Mouse (Mus musculus) cortical plate, adult 2 months (tissue): ENCODE results near the gene Ccdc190.

Experiments used
- CTCF ChIP-seq: fragments of 200-500 bp; IDR thresholded peaks from 2 replicates; pipeline ENCODE4 v1.5.1; 2011; ENCODE audit warnings: mild to moderate bottlenecking, control low read depth, low read length; ENCODE audit not compliant: insufficient read depth; ENCODE audit errors: extremely low read depth
- POLR2A ChIP-seq: fragments of 200-500 bp; IDR thresholded peaks from 2 replicates; pipeline ENCODE4 v1.6.1; 2011; ENCODE audit warnings: mild to moderate bottlenecking, low read length, control low read depth; ENCODE audit not compliant: insufficient read depth; ENCODE audit errors: extremely low read depth

DNA sequence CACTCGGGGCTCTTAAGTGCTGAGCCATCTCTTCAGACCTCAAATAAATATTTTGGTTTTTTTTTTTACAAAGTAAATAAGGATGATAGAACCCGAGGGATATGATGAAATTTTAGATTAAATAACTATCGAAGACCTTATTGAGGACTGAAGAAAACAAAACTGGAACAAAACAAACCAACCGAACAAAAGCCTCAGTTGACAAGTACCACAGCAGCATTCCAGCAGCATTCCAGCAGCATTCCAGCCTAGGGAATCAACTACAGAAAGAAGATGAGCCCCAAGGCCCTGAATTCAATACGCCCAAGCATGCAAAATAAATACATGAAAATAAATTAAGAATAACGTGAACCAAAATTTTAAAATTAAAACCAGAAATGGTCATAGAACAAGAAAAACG is 21.5 kb downstream of the Ccdc190 start:
- TF ChIP-seq CTCF (no peak), POLR2A (no peak)
